Mouse (Mus musculus) frontal cortex, adult (tissue): ENCODE measurements around the gene Zfp799.
"Not testable (repeated sequence)": the region's sequence is repeated elsewhere in the genome, so short reads cannot be mapped to it uniquely, and the experiment has no call there.

Experiments
- ATAC-seq: cut with Nextera tagmentation; 2 replicates; pipeline ENCODE4 v1.9.2; 2017; ENCODE audit warnings: mild to moderate bottlenecking, moderate library complexity, mixed read lengths; ENCODE audit not compliant: low TSS enrichment

Zfp799 gene

GRCm38 (mm10) chr17:32829540-32830417, at the start of gene Zfp799:
Zfp799 (minus strand) TSS chr17:32830261.
- ATAC-seq = peak; percentile 100

- ATAC-seq = no peak
These were observed 48.7 kb upstream of the Zfp799 start for GRCm38 (mm10) chr17:32878773-32879172.

GRCm38 (mm10) chr17:32877471-32878171, 47.6 kb upstream of the Zfp799 start:
- no peak for ATAC-seq

GRCm38 (mm10) chr17:32872696-32873095, 42.6 kb upstream of the Zfp799 start:
- no peak for ATAC-seq

GRCm38 (mm10) chr17:32872091-32872490, 42.0 kb upstream of the Zfp799 start:
- ATAC-seq = no peak

- ATAC-seq = no peak
These were observed 41.4 kb upstream of the Zfp799 start for GRCm38 (mm10) chr17:32871483-32871882.

- ATAC-seq = not testable (repeated sequence)
These were observed 37.2 kb upstream of the Zfp799 start for GRCm38 (mm10) chr17:32867266-32867665.

GRCm38 (mm10) chr17:32856713-32857112, 26.7 kb upstream of the Zfp799 start:
- ATAC-seq = not testable (repeated sequence)

- ATAC-seq = no peak
These were observed 21.5 kb upstream of the Zfp799 start for GRCm38 (mm10) chr17:32851581-32851980.

GRCm38 (mm10) chr17:32841388-32841787, 11.3 kb upstream of the Zfp799 start:
- no peak for ATAC-seq

GRCm38 (mm10) chr17:32839083-32839802, 9.2 kb upstream of the Zfp799 start:
- peak; percentile 55 for ATAC-seq

GRCm38 (mm10) chr17:32830418-32830782, 339 bp upstream of the Zfp799 start:
- ATAC-seq = no peak

- ATAC-seq = no peak
These were observed 13.8 kb downstream of the Zfp799 start for GRCm38 (mm10) chr17:32816074-32816784.

GRCm38 (mm10) chr17:32814136-32814535, 15.9 kb downstream of the Zfp799 start:
- no peak for ATAC-seq

- no peak for ATAC-seq
These were observed 19.4 kb downstream of the Zfp799 start for GRCm38 (mm10) chr17:32810648-32811047.

GRCm38 (mm10) chr17:32809544-32810374, 20.3 kb downstream of the Zfp799 start, which contains the start of gene Zfp811:
Zfp811 (minus strand) TSS chr17:32809931.
- ATAC-seq = peak; percentile 90

- ATAC-seq = no peak
These were observed 21.1 kb downstream of the Zfp799 start for GRCm38 (mm10) chr17:32808921-32809320.

GRCm38 (mm10) chr17:32789244-32789643, 40.8 kb downstream of the Zfp799 start:
- no peak for ATAC-seq

- no peak for ATAC-seq
These were observed 41.5 kb downstream of the Zfp799 start for GRCm38 (mm10) chr17:32788576-32788975.

GRCm38 (mm10) chr17:32788094-32788559, 41.9 kb downstream of the Zfp799 start, which contains the start of gene Zfp871:
Zfp871 (minus strand) TSS chr17:32788287.
- ATAC-seq = peak; percentile 99
